Mouse (Mus musculus) layer of hippocampus, postnatal 25 days (tissue): ENCODE results near the gene Clba1. TPM values are rescaled to one million over a fixed set of nuclear protein-coding genes. Genes with fewer than 3 reads are reported as not detected.
"Not testable (repeated sequence)": the region's sequence is repeated elsewhere in the genome, so short reads cannot be mapped to it uniquely, and the experiment has no call there.

Experiments
- DNase-seq, 2 experiments: peaks; one replicate each; pipeline ENCODE4 v3.0.0; 2022; ENCODE audit warnings: mixed read lengths in 2 of 2, low spot score in 1 of 2; ENCODE audit errors: extremely low spot score in 1 of 2
- total RNA-seq, 2 experiments: library from RNA; stranded (reverse); gene quantifications; 2 replicates each; pipeline ENCODE4 v1.2.3; 2021

The Clba1 gene
- total RNA-seq, 2 experiments from 2014 or later, result 13.5 to 14.7 TPM

DNA sequence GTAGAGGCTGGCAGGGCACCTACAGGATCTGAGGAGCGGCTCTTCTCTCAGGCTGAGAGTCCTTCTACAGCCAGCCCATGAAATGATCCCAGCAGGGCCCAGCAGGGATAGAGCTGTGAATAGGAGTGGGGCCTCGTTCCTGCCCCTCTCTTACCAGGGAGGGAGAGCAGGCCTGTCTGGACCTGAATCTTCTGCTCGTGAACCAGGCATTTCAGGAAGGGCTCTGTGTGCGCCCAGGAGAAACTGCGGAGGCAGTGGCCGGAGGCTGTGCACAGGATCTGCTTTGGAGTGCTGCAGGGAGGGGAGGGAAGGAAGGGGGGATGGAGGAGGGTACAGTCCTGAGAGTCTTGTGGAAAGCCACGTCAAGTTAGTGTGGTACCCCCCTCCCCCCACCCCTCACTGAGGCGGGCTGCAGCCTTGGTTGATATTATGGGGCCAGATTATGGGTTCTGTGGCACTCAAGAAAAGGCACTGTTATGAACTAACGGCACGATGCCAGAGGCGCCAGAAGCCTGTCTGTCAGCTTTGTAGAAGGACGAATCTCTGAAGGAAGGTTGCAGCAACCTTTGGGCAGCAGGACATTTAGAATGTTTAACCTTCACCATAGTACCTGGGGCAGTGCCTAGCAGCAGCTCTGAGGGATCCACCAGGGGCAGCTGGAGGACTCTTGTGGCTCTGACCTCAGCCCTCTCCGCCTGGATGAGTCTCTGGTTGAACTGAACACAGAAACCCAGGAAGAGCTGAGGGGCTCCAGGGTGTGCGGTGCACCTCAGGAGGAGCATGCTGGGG is 6.1 kb downstream of the Clba1 start:
- no peak for DNase-seq

GRCm38 (mm10) chr12:112816294-112816693 is 7.6 kb downstream of the Clba1 start:
- DNase-seq, result peak; percentile 46 to 61

GRCm38 (mm10) chr12:112816866-112817265 is 8.1 kb downstream of the Clba1 start:
- DNase-seq, result not testable (repeated sequence)

DNA sequence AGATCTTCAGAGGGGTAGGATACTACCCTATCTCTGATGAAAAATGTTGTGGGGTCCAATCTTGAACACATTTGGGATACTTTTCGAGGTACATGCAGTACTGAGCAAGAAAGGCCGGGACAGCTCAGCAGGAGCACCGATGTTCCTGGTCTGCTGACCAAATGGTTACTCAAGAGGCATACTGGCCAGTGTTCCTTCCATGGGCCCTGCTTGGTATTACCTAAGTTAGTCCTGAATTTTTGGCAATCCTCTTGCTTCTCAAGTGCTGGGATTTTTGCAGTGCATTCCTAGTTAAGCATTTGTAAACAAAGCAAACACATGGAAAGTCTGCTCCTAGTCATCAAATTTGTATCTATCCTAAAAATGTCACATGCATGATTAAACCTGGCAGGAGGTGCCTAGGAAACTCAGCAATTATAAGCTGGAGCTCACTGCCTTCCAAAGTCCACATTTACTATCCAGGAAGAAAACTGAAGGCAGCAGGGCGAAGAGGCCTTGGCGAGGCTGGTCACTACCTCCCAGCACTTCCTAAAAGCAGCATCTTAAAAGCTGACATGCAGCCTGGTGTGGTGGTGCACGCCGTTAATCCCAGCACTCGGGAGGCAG is 10.4 kb downstream of the Clba1 start:
- DNase-seq, result no peak

DNA sequence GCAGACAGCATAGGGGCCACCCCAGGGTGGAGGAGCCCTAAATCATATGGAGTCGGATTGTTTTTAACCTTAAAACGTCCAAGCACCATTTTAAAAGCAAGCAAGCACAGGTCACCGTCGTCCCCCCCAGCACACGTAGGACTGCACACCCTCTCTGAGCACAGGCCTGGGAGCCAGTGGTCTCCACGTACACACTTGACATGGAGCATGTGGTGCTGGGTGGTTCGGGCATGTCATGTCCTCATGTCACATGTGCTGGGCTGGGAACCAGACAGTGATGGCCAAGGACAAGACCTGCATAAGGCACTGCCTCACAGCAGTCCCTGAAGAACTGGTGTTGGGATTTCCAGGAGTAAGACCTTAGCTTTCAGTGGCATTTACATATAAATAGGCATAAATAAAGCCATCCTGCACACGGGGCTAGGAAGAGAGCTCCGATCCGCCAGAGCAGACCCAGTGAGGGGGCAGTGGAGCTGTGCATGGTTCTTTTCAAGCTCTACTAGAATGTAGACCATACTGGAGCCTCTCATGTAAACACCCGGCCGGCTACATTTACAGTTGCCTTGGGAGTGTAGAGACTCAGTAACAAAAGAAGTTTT is 11.8 kb downstream of the Clba1 start:
- DNase-seq, result no peak

- DNase-seq, result no peak
Observed at GRCm38 (mm10) chr12:112821216-112821615, 12.5 kb downstream of the Clba1 start.

DNA sequence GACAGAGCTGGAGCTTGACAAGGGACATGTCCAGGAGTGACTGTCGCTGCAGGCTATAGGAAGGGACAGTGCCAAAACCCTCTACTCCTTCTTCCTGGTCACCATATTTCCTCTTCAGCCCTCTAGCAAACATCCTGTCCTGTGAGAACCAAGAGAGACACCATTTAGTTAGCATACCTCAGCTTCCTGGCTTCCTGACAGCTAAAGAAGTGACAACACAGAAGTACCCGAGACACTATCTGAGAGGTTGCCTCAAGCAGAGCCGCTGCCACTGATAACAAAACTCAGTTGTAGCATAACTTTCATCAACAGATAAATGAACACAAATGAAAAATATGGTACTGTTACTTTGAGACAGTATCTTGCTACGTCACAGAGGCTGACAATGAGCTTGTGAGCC is 13.2 kb downstream of the Clba1 start:
- DNase-seq, result no peak

DNA sequence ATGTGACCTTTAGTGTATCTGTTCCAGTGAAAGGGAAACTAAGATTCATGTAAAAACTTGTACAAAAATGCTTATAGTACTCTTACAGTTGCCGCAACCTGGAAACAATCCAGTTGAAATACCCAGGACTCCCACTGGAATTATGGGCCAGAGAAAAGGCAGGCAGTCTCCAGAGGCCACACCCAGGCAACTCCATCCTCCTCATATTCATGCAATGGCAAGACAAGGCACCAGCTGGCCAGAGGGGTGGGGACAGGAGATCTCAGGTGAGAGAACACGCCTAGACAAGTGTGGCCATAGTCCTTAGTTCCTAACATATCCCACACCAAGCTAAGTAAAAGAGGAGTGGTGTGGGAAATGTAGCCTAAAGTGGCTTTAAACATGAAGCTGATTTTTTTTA is 13.9 kb downstream of the Clba1 start:
- no peak for DNase-seq

GRCm38 (mm10) chr12:112823221-112823620 is 14.5 kb downstream of the Clba1 start:
- DNase-seq, result no peak

- DNase-seq, result no peak
Observed at GRCm38 (mm10) chr12:112825901-112826300, 17.2 kb downstream of the Clba1 start.

- no peak for DNase-seq
Observed at GRCm38 (mm10) chr12:112828501-112829243, 19.9 kb downstream of the Clba1 start.

DNA sequence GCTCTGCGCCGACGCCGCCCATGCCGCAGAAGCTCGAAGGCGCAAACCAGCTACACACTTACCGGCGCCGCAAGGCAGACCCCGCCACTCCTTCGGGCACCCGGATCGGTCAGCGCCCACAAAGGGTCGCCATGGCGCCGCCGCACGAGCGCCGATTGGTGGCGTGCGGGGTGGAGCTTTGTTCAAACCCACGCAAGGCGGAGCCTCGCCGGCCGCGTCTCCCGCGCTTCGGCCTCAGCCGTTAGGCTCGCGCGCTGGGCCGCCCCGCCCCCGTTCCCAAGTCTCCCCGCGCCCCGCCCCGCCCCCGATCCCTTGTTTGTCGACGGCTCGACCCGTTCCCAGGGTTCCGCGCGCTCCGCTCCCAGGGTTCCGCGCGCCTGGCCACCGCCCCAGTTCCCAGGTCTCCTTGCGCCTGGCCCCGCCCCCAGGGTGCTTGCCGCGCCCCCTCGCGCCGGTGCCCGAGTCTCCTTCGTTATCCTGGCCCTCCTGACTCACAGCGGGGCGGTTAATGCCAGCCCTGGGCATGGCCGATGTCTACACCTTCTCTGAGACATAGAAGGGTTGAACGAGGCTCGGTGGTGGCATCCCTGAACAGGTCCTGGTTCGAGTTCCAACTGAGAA is 20.6 kb downstream of the Clba1 start, which contains the start of gene Cdca4:
Gene Cdca4, minus strand, starts transcription at position 180 of the 621 bp plus-strand sequence.
- peak; percentile 95 for DNase-seq

DNA sequence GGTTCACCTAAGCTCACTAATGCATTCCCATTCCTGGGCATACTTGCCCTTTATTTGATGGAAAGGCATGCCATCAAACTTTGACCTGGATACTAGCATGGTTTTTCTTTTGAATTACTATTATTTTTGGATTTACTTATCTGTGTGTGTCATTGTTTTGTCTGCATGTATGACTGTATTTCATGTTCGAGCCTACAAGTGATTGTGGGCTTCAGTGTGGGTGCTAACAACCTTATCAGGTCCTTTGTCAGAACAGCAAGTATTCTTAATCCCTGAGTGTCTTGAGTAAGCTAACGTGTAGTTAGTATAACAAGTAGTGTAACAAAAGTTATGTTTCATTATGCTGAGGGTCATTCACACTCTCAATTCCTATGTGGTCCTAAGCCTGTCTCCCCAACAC is 21.4 kb downstream of the Clba1 start:
- DNase-seq, result no peak

GRCm38 (mm10) chr12:112830570-112830969 is 21.8 kb downstream of the Clba1 start:
- no peak for DNase-seq

GRCm38 (mm10) chr12:112832411-112832810 is 23.7 kb downstream of the Clba1 start:
- no peak for DNase-seq

DNA sequence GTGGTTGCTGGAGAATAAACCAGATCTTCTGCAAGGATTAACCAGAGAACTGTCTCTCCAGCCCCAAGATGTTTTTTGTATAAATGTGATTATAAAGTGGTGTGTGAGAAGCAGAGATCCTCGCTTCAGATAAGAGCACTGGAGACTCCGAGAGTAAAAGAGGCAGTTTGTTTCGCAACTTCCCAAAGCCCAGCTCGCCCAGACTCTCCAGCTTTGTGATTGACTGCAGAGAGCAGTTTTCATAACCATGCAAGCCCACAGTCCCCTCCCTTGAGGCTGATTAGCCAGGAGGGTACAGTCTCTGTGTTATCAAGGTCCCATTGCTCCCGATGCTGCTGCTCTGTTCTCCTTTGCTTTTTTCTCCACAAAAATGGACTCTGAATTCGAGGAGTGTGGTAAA is 24.8 kb downstream of the Clba1 start:
- DNase-seq, result no peak

DNA sequence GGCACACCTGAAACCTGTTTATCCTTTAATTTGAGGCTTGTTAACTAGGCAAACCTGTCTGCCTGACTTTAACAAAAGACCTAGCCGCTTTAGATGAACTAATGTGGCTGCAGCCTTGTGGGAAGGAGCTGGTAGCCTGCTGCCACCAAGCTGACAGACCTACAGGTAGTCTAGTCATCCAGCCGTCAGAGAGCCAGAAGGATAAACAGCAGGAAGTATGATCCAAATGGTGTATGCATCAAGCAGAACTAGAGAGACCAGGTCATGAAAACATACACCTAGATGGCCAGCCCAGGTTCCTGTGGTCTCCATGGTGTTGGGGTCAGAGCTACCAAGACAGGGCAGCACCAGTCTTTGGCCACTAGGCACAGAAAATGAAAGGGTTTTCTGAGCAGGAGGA is 26.3 kb downstream of the Clba1 start:
- no peak for DNase-seq

- DNase-seq, result no peak
Observed at GRCm38 (mm10) chr12:112840209-112841086, 31.7 kb downstream of the Clba1 start.

DNA sequence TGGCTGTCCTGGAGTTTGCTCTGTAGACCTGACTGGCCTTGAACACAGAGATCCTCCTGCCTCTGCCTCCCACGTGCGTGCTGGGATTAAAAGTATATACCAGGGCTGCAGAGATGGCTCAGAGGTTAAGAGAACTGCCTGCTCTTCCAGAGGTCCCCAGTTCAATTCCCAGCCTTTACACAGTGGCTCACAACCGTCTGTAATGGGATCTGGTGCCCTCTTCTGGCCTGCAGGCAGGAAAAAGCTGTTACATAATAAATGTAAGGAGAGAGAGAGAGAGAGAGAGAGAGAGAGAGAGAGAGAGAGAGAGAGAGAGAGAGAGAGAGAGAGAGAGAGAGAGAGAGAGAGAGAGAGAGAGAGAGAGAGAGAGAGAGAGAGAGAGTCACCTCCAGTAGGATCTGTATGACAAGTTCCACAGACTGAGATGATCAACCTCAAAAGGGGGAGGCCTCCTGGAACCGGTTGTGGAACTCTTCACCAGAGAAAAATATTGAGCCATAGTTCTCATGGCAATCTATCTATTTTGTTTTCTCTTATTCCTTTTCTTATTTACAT is 32.7 kb downstream of the Clba1 start:
- not testable (repeated sequence) for DNase-seq
